Mouse (Mus musculus): Measurements from ENCODE around the gene Emp3. TPM values are rescaled to one million over a fixed set of nuclear protein-coding genes. Genes with fewer than 3 reads are reported as not detected.

Emp3 gene
- total RNA-seq, 2 experiments from 2014 or later, result 1.5 to 2.3 TPM

- DNase-seq (ENCODE audit: low spot score in 2 of 2), result no peak
- no peak overlapping the region for H3K4me3 ChIP-seq
- H3K27ac ChIP-seq, result peak overlapping the region; percentile 94
- no peak for TF ChIP-seq CTCF (conservative IDR thresholded peaks at IDR 0.05)
These were observed 871 bp upstream of the Emp3 start for GRCm38 (mm10) chr7:45921950-45922600.

DNA sequence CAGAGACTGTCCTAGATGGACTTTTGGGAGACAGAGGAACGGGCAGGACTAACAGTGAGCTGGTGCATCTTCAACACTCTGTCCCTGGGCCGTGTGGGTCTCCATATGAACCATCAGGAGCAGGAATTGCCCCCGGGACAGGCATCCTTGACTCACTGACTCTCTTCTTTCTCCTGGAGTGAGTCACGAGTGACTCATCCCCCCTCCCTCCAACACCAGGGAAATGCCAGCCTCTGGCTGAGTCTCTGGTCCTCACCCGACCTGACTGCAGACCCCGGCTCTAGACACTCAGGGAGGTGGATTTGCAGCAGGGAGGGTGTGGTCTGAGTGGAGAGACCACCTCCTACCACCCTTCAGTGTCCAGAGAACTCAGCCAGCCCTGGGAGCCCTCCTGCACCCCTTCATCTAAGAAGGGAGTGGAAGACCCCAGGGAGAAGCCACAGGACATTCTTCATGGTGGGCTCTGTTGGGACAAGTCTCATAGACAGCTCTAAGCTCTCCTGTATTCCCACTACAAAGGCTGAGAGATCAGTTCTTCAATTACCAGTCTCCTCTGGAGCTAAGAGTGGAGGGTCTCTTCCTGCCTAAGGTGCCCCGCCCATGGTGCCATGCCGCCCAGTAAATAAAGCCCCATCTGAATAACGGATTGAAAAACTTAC, 492 bp downstream of the Emp3 start:
- H3K4me3 ChIP-seq, result peak overlapping the region; percentile 5; the same call in 1 of the 2 replicates
- TF ChIP-seq CTCF (conservative IDR thresholded peaks at IDR 0.05), result no peak
- no peak for DNase-seq (ENCODE audit: low spot score in 2 of 2)
- H3K27ac ChIP-seq, result peak overlapping the region; percentile 28; the same call in 1 of the 2 replicates

DNA sequence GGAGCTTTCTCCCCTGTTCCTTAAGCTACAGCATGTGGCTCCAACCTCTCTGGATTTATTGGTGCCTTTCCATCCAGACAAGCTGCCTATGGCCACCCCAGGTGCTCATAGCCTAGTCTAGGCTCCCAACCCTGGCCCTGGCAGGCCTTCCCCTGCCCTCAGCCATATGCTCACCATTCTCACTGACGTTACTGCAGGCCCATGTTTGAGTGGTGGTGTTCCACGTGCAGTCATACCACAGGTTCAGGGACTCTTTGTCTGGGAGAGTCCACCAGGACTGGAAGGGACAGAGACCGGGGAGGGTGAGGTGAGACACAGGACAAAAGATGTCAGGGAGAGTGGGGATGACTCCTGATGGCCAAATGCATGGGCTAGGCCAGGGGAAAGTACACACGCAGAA, 1.4 kb downstream of the Emp3 start:
- TF ChIP-seq CTCF (conservative IDR thresholded peaks at IDR 0.05), result no peak
- no peak for DNase-seq (ENCODE audit: low spot score in 2 of 2)

DNA sequence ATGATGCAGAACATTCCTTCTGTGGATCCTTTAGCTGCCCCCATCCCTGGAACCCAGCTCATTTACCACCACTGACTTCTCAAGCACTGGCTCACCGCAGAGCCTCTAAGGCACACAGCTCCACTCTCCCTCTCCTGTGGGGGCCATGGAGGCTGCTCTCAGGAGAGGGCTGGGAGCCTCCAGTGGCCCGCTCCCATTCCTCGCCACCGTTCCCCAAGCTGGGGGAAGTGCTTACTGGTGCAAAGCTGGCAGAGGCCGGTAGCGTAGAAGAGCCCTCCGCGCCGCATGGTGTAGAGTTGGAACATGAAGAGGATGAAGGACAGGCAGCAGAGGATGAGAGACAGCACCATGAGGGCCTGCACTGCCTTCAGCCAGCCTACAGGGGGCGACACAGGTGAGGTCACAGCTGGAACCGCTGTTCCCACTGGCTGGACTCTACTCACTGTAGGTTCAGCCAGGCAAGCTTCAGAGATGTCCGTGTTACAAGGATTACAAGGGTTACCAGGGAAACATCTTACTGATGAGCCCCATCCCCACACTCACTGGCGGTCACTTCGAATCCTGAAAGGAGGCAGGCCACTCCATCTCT, 2.0 kb downstream of the Emp3 start:
- no peak for DNase-seq (ENCODE audit: low spot score in 2 of 2)
- Histone ChIP-seq H3K27ac (no peak overlapping the region), H3K4me3 (no peak overlapping the region)
- peak; percentile 68 for TF ChIP-seq CTCF (conservative IDR thresholded peaks at IDR 0.05)

More for the DNA sequence above, 1.4 kb downstream of the Emp3 start:
- Histone ChIP-seq H3K4me3 (no peak overlapping the region), H3K27ac (no peak overlapping the region)

DNA sequence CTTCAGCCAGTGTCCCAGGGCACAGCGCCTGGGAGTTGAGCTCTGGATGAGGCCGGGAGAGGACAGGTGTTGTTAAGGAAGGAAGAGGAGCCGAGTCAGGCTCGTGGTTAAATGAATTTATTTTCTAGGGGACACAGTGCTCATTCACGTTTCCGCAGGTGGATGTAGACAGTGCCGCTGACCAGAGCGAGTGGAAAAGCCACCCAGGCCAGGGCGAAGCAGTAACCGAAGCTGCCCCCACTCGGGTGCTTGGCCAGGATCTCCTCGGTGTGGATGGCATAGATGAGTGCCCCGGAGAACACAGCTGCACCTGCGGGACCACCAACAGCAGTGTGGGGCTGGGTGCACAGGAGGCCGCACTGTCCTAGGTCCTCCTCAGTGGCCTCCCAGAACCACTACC, 3.3 kb downstream of the Emp3 start:
- Histone ChIP-seq H3K4me3 (no peak overlapping the region), H3K27ac (peak overlapping the region; percentile 94; the same call in 1 of the 2 replicates)
- DNase-seq (ENCODE audit: low spot score in 2 of 2), result no peak
- no peak for TF ChIP-seq CTCF (conservative IDR thresholded peaks at IDR 0.05)

DNA sequence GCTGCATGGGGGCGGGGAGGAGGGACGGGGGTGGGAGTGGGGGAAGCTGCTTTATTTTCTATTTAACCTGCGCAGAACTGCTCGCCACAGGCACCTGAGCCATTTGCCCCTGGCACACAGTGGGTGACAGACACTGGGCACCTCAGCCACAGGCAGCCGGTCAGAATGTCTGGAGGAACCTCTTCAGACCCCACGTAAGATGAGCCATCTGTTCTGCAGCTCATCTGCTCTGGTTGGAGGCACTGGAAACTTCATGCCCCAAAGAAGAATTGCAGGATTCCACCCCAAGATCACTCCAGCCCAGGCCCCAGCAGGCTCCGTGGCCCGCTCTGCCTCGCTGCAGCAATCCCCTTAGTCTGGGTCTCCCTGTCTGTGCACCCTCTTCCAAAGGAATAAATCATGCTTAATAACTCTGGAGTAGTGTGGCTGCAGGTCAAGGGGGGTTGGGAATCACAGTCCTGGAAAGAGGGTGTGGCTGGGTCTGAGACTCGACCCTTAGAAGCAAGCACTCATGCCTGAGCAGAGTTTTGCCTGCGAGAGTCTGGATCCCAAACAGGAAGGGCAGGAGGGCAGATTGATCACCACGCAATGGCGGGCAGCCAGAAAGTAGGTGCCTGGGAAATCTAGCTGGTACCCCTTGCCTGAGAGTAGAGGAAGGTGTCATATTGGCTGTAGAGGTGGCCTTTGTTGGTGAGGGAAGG, 4.0 kb downstream of the Emp3 start:
- no peak for DNase-seq (ENCODE audit: low spot score in 2 of 2)
- H3K27ac ChIP-seq, result peak overlapping the region; percentile 94
- H3K4me3 ChIP-seq, result peak overlapping the region; percentile 53
- no peak for TF ChIP-seq CTCF (conservative IDR thresholded peaks at IDR 0.05)

DNA sequence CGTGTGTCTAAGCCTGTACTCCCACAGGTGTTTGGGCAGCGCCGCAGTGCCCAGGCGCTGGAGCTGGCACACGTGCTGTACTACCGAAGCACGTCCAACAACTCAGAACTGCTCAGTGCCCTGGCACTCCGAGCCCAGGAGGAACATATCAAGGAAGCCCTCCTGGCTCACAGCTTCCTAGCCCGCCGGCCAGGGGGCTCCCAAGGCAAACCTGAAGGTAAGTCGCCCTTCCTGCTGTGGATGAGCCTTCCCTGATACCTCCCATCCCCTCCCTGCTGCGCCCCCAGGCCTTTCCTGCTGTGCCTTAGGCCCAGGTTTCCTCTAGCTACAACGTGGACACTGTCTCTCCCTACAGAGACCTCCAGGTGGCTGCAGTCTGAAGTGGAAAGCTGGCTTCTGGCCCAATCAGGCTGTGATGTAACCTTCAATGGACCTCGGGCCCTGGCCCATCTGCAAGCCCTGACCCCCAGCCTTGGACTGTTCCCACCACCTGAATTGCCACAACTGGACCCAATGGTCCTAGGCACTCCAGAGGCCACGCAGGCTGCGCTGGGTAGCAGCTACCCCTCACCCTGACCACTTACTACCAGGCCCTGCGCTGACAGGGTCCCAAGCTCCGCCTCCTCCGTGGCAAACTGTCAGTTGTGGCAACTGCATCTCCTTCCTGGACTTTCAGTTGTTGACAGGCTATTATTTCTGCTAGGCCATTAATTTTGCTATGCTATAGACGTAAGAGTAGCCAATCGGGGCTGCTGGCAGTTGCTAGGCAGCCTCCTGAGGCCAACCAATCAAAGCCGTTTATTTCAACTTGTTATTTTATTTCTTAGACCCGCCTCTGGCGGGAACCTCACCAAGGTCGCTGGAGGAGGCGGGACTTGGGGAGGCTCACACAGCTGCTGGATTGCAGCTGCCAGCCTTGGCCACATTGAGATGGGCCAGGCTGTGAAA, 4.9 kb downstream of the Emp3 start:
- peak; percentile 69 to 85 for DNase-seq (ENCODE audit: low spot score in 2 of 2)
- H3K4me3 ChIP-seq, result peak overlapping the region; percentile 53
- no peak; the same call in 1 of the 2 replicates for TF ChIP-seq CTCF (conservative IDR thresholded peaks at IDR 0.05)
- H3K27ac ChIP-seq, result peak overlapping the region; percentile 94

- H3K4me3 ChIP-seq, result no peak overlapping the region
- no peak for DNase-seq (ENCODE audit: low spot score in 2 of 2)
- no peak for TF ChIP-seq CTCF (conservative IDR thresholded peaks at IDR 0.05)
- no peak overlapping the region for H3K27ac ChIP-seq
These were observed 6.2 kb downstream of the Emp3 start for GRCm38 (mm10) chr7:45915011-45915410.

DNA sequence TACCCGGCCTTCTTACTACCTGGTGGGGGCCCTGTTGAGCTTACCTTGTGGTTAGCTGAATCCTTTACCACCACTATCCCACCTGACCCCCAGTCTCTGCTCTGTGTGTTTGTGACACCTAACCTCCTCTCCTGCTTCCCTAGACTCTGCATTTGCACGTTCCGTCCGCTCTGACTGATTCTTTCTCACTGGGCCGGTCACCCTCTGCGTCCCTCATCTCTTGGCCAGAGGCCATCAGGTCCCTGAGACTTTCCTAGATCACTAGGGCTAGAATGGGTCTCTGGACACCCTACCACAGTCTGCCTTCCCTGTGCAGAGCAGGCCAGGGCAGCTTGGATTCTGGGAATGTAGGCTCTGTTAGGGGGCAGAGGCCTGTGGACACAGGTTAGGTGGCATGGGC, 7.1 kb downstream of the Emp3 start:
- H3K27ac ChIP-seq, result no peak overlapping the region
- H3K4me3 ChIP-seq, result no peak overlapping the region
- no peak for DNase-seq (ENCODE audit: low spot score in 2 of 2)
- no peak for TF ChIP-seq CTCF (conservative IDR thresholded peaks at IDR 0.05)

DNA sequence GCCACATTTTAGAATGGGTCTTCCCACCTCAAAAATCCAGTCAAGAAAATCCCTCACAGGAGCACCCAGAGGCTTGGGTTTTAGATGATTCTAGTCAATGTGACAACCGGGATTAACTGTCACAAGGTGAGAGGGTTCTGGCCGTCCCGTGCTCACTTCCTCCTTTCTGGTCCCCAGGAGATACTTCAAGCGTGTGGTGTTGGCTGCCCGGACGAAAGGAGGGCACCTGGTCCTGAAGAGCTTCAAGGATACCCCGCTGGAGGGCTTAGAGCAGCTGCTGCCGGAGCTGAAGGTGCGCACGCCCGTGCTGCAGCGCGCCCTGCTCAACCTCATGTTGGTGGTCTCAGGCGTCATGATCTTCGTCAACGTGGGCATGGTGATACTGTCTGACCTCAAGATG, 12.1 kb downstream of the Emp3 start:
- DNase-seq (ENCODE audit: low spot score in 2 of 2), result no peak
- Histone ChIP-seq H3K4me3 (no peak overlapping the region), H3K27ac (no peak overlapping the region)
- TF ChIP-seq CTCF (conservative IDR thresholded peaks at IDR 0.05), result no peak

- DNase-seq (ENCODE audit: low spot score in 2 of 2), result no peak
- TF ChIP-seq CTCF (conservative IDR thresholded peaks at IDR 0.05), result no peak
- Histone ChIP-seq H3K27ac (no peak overlapping the region), H3K4me3 (no peak overlapping the region)
These were observed 12.8 kb downstream of the Emp3 start for GRCm38 (mm10) chr7:45908384-45908783.

- H3K4me3 ChIP-seq, result no peak overlapping the region
- no peak overlapping the region for H3K27ac ChIP-seq
- DNase-seq (ENCODE audit: low spot score in 2 of 2), result no peak
- no peak for TF ChIP-seq CTCF (conservative IDR thresholded peaks at IDR 0.05)
These were observed 14.6 kb downstream of the Emp3 start for GRCm38 (mm10) chr7:45906622-45907021.
